8 mouse cellular contexts compared by ENCODE assay signal in the genomic region with DNA sequence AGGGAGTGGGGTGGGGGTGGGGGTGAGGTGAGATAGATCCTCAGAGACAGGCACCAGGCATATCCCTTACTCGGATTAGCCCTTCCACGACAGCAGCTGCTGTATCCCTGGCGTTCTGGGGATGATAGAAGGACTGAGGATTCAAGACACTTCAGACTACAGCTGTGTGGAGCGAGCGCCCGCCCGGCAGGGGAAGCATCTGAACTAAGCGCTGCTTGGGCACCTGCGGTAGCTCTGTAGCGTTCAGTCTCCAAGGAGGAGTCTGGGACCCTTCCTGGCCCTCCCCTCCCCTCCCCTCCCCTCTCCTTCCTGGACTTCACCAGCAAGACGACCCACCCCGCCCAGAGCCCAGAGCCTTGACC. TPM values are rescaled to one million over a fixed set of nuclear protein-coding genes. Genes with fewer than 3 reads are reported as not detected.
DNase-seq lines count a peak whose midpoint lies in the region; ATAC-seq lines count a peak whose summit lies in the region.
"Had no signal": no experiment of that assay in that cellular context is flagged by ENCODE, and none has a peak within 500 bp of the region (broad histone marks: within the 10 kb centered on the region; RNA-seq: fewer than 3 reads in every experiment).

No protein-coding gene starts in this region.

- no peaks in the 10 kb centered on the region for H3K9me3 ChIP-seq in lung, embryonic 16.5 days (ENCODE audit: control insufficient read depth, low read length)
- H3K9me3 ChIP-seq in embryonic facial prominence, embryonic 14.5 days (ENCODE audit: control insufficient read depth, low read length), result no peaks in the 10 kb centered on the region
- no peaks in the 10 kb centered on the region for H3K9me3 ChIP-seq in intestine, embryonic 15.5 days
- H3K9me3 ChIP-seq in neural tube, embryonic 14.5 days (ENCODE audit: control insufficient read depth, low read length), result no peaks in the 10 kb centered on the region

- peak overlapping the region; percentile 61 for H3K4me3 ChIP-seq in lung, embryonic 16.5 days (ENCODE audit: low read length)
- peak overlapping the region; percentile 35 for H3K4me3 ChIP-seq in embryonic facial prominence, embryonic 14.5 days (ENCODE audit: low read depth, low read length)
- H3K4me3 ChIP-seq in intestine, embryonic 15.5 days (replicated peaks), result peak overlapping the region; percentile 44
- H3K4me3 ChIP-seq in neural tube, embryonic 14.5 days (ENCODE audit: low read depth, low read length), result peak overlapping the region; percentile 48

- no peaks in the 10 kb centered on the region for H3K36me3 ChIP-seq in lung, embryonic 16.5 days (ENCODE audit: control insufficient read depth, insufficient read depth, low read length)
- no peaks in the 10 kb centered on the region for H3K36me3 ChIP-seq in embryonic facial prominence, embryonic 14.5 days (ENCODE audit: control insufficient read depth, insufficient read depth, low read length)
- H3K36me3 ChIP-seq in intestine, embryonic 15.5 days, result no peaks in the 10 kb centered on the region
- H3K36me3 ChIP-seq in neural tube, embryonic 14.5 days (ENCODE audit: control insufficient read depth, insufficient read depth, low read length), result no peaks in the 10 kb centered on the region

- ATAC-seq in lung, embryonic 16.5 days (ENCODE audit: low read depth), result peak; percentile 59
- ATAC-seq in embryonic facial prominence, embryonic 14.5 days (ENCODE audit: low read depth), result peak; percentile 39
- peak; percentile 18 for ATAC-seq in intestine, embryonic 15.5 days
- ATAC-seq in neural tube, embryonic 14.5 days (ENCODE audit: low read depth), result peak; percentile 56

- 1% methylated on average over 12 of the region's 12 CpGs for WGBS in lung, embryonic 16.5 days
- WGBS in embryonic facial prominence, embryonic 14.5 days, result 0% methylated on average over 7 of the region's 12 CpGs
- under 1% methylated on average over 12 of the region's 12 CpGs for WGBS in intestine, embryonic 15.5 days
- WGBS in neural tube, embryonic 14.5 days, result under 1% methylated on average over 12 of the region's 12 CpGs

- peak overlapping the region; percentile 82 for H3K27ac ChIP-seq in lung, embryonic 16.5 days (ENCODE audit: low read length)
- no peak overlapping the region for H3K27ac ChIP-seq in embryonic facial prominence, embryonic 14.5 days (replicated peaks; ENCODE audit: low read depth, low read length)
- H3K27ac ChIP-seq in intestine, embryonic 15.5 days, result no peak overlapping the region
- no peak overlapping the region for H3K27ac ChIP-seq in neural tube, embryonic 14.5 days (ENCODE audit: low read depth, low read length)

- DNase-seq in lung, adult 18-20 months, result no peak
- DNase-seq in embryonic facial prominence, embryonic 14.5 days (ENCODE audit: low spot score), result peak; percentile 54
- no peak for DNase-seq in gastrocnemius, adult 18-20 months (ENCODE audit: low spot score)
- DNase-seq in ovary, postnatal 14 days (ENCODE audit: low spot score), result no peak

- peak overlapping the region; percentile 72 for H3K9ac ChIP-seq in lung, embryonic 16.5 days (ENCODE audit: low read length)
- 0 out of 2 replicates have a peak overlapping the region, but pooled peaks have one; percentile 42 for H3K9ac ChIP-seq in embryonic facial prominence, embryonic 14.5 days (ENCODE audit: low read depth, low read length)
- H3K9ac ChIP-seq in intestine, embryonic 15.5 days, result peak overlapping the region; percentile 44; the same call in 1 of the 2 replicates
- peak overlapping the region; percentile 52 for H3K9ac ChIP-seq in neural tube, embryonic 14.5 days (replicated peaks; ENCODE audit: low read depth, low read length)

- H3K27me3 ChIP-seq in lung, embryonic 16.5 days (ENCODE audit: control insufficient read depth, insufficient read depth, low read depth, low read length), result peaks cover 14% of the 10 kb centered on the region
- peaks cover 28% of the 10 kb centered on the region for H3K27me3 ChIP-seq in embryonic facial prominence, embryonic 14.5 days (replicated peaks; ENCODE audit: control insufficient read depth, insufficient read depth, low read length)
- H3K27me3 ChIP-seq in intestine, embryonic 15.5 days (replicated peaks), result peaks cover 20% of the 10 kb centered on the region
- no peaks in the 10 kb centered on the region for H3K27me3 ChIP-seq in neural tube, embryonic 14.5 days (ENCODE audit: control insufficient read depth, insufficient read depth, low read length)

- peaks cover 25% of the 10 kb centered on the region for H3K4me1 ChIP-seq in lung, embryonic 16.5 days (replicated peaks; ENCODE audit: control insufficient read depth, insufficient read depth, low read length)
- H3K4me1 ChIP-seq in embryonic facial prominence, embryonic 14.5 days (ENCODE audit: control insufficient read depth, insufficient read depth, low read length), result peaks cover 7% of the 10 kb centered on the region; the same call in 1 of the 2 replicates
- H3K4me1 ChIP-seq in intestine, embryonic 15.5 days (replicated peaks), result peaks cover 22% of the 10 kb centered on the region; the same call in 1 of the 2 replicates
- H3K4me1 ChIP-seq in neural tube, embryonic 14.5 days (ENCODE audit: control insufficient read depth, insufficient read depth, low read length), result peaks cover 12% of the 10 kb centered on the region

- H3K4me2 ChIP-seq in lung, embryonic 16.5 days (ENCODE audit: low read depth, low read length), result peak overlapping the region; percentile 86
- H3K4me2 ChIP-seq in embryonic facial prominence, embryonic 14.5 days (ENCODE audit: low read depth, low read length), result peak overlapping the region; percentile 57
- peak overlapping the region; percentile 98 for H3K4me2 ChIP-seq in intestine, embryonic 15.5 days (replicated peaks)
- H3K4me2 ChIP-seq in neural tube, embryonic 14.5 days (ENCODE audit: low read depth, low read length), result peak overlapping the region; percentile 97

RNA-seq across cellular contexts. Expression of a gene that starts 54.6 kb away (rescaled TPM):
- 6.1 and 6.3 TPM in 2 replicates for polyA plus RNA-seq in lung, embryonic 16.5 days (2015; fragmentation: Nextera tagmentation; extraction: Ambion mirVana)
- 0.21 and 0.49 TPM in 2 replicates for polyA plus RNA-seq in embryonic facial prominence, embryonic 14.5 days (2014; fragmentation: Nextera tagmentation; extraction: Ambion mirVana)
- polyA plus RNA-seq in intestine, embryonic 15.5 days (2015; fragmentation: Nextera tagmentation; extraction: Ambion mirVana), result 0.13 and 0.33 TPM in 2 replicates
- 1.4 and 1.6 TPM in 2 replicates for polyA plus RNA-seq in neural tube, embryonic 14.5 days (2014; fragmentation: Nextera tagmentation; extraction: Ambion mirVana)
- under 1 TPM; 0.09 to 0.26 TPM for total RNA-seq in gastrocnemius, adult 18-20 months (2021)
- total RNA-seq: common myeloid progenitor, adult 5-6 weeks had no signal
